Mouse (Mus musculus) MEL (cell line): Measurements from ENCODE around the gene Tldc1. TPM values are rescaled to one million over a fixed set of nuclear protein-coding genes. Genes with fewer than 3 reads are reported as not detected.

Experiments used
- DNase-seq: peaks from one replicate; pipeline ENCODE4 v3.0.0; 2011; ENCODE audit warnings: low read depth, low spot score
- H3K27ac ChIP-seq: 2 replicates; pipeline ENCODE4 v1.5.1; 2012; ENCODE audit warnings: low read depth, mild to moderate bottlenecking, control low read depth, low read length, moderate library complexity; ENCODE audit not compliant: control insufficient read depth
- H3K27me3 ChIP-seq, 2 experiments: fragments of 150-350 bp in 1 of 2; sonication (generic) in 1 of 2; 2 replicates each; pipeline ENCODE4 v1.6.1; 2012; ENCODE audit warnings: low read length in 2 of 2, mild to moderate bottlenecking in 2 of 2, improper control_type of control experiment in 1 of 2, moderate library complexity in 1 of 2; ENCODE audit not compliant: insufficient read depth in 2 of 2, control insufficient read depth in 1 of 2
- H3K36me3 ChIP-seq, 2 experiments: 2 replicates each; pipeline ENCODE4 v1.6.1; 2012 to 2014; ENCODE audit warnings: low read length in 2 of 2, improper control_type of control experiment in 1 of 2, inconsistent platforms in 1 of 2, mild to moderate bottlenecking in 1 of 2; ENCODE audit not compliant: insufficient read depth in 2 of 2, control insufficient read depth in 1 of 2
- H3K4me1 ChIP-seq, 2 experiments: fragments of 150-350 bp in 1 of 2; sonication (generic) in 1 of 2; 2 replicates each; pipeline ENCODE4 v1.6.1; 2012; ENCODE audit warnings: low read length in 2 of 2, improper control_type of control experiment in 1 of 2, mild to moderate bottlenecking in 1 of 2; ENCODE audit not compliant: insufficient read depth in 2 of 2, control insufficient read depth in 1 of 2
- H3K4me3 ChIP-seq, 2 experiments: fragments of 150-350 bp in 1 of 2; sonication (generic) in 1 of 2; 2 replicates each; pipeline ENCODE4 v1.5.1; 2012; ENCODE audit warnings: low read depth in 2 of 2, low read length in 2 of 2, mild to moderate bottlenecking in 2 of 2, moderate library complexity in 2 of 2, control low read depth in 1 of 2, improper control_type of control experiment in 1 of 2; ENCODE audit not compliant: control insufficient read depth in 1 of 2, insufficient read depth in 1 of 2
- H3K79me2 ChIP-seq: 2 replicates; pipeline ENCODE4 v1.6.1; 2012; ENCODE audit warnings: mild to moderate bottlenecking, low read length, moderate library complexity; ENCODE audit not compliant: control insufficient read depth, poor library complexity, insufficient read depth
- H3K9ac ChIP-seq: 2 replicates; pipeline ENCODE4 v1.6.1; 2012; ENCODE audit warnings: low read depth, mild to moderate bottlenecking, control low read depth, low read length, moderate library complexity; ENCODE audit not compliant: control insufficient read depth, poor library complexity, severe bottlenecking
- H3K9me3 ChIP-seq: fragments of 150-350 bp; sonication (generic); replicated peaks from 2 replicates; pipeline ENCODE4 v1.6.1; 2012; ENCODE audit warnings: mild to moderate bottlenecking, low read length, improper control_type of control experiment, moderate library complexity; ENCODE audit not compliant: insufficient read depth
- BHLHE40 ChIP-seq: IDR thresholded peaks from 2 replicates; pipeline ENCODE4 v1.6.1; 2012; ENCODE audit warnings: low read depth, mild to moderate bottlenecking, inconsistent platforms, low read length, improper control_type of control experiment, borderline replicate concordance
- CHD1 ChIP-seq: IDR thresholded peaks from 2 replicates; pipeline ENCODE4 v1.6.1; 2012; ENCODE audit warnings: low read depth, mild to moderate bottlenecking, inconsistent platforms, low read length, improper control_type of control experiment
- CHD2 ChIP-seq: IDR thresholded peaks from 2 replicates; pipeline ENCODE4 v1.6.1; 2011; ENCODE audit warnings: low read length, improper control_type of control experiment
- CTCF ChIP-seq, 3 experiments: IDR thresholded peaks in 2 of 3; conservative IDR thresholded peaks in 1 of 3; 2 replicates each; pipeline ENCODE4 v1.5.1; 2011 to 2012; ENCODE audit warnings: low read length in 3 of 3, low read depth in 2 of 3, mild to moderate bottlenecking in 2 of 3, improper control_type of control experiment in 1 of 3, inconsistent platforms in 1 of 3, mixed read lengths in 1 of 3, moderate library complexity in 1 of 3; ENCODE audit not compliant: control insufficient read depth in 1 of 3, insufficient read depth in 1 of 3, poor library complexity in 1 of 3, severe bottlenecking in 1 of 3
- ELF1 ChIP-seq: IDR thresholded peaks from 2 replicates; pipeline ENCODE4 v1.6.1; 2014; ENCODE audit warnings: low read depth, mild to moderate bottlenecking, inconsistent platforms, low read length, improper control_type of control experiment, moderate library complexity
- ETS1 ChIP-seq: IDR thresholded peaks from 2 replicates; pipeline ENCODE4 v1.6.1; 2012; ENCODE audit warnings: low read depth, mild to moderate bottlenecking, inconsistent platforms, low read length, improper control_type of control experiment, moderate library complexity
- GABPA ChIP-seq: IDR thresholded peaks from 2 replicates; pipeline ENCODE4 v1.6.1; 2012; ENCODE audit warnings: low read depth, mild to moderate bottlenecking, inconsistent platforms, low read length, improper control_type of control experiment, moderate library complexity
- GATA1 ChIP-seq: IDR thresholded peaks from 2 replicates; pipeline ENCODE4 v1.6.1; 2011; ENCODE audit warnings: low read depth, low read length, improper control_type of control experiment
- HCFC1 ChIP-seq: IDR thresholded peaks from 2 replicates; pipeline ENCODE4 v1.6.1; 2012; ENCODE audit warnings: low read depth, mild to moderate bottlenecking, inconsistent platforms, low read length, improper control_type of control experiment, moderate library complexity
- JUND ChIP-seq: IDR thresholded peaks from 2 replicates; pipeline ENCODE4 v1.6.1; 2011; ENCODE audit warnings: low read depth, mild to moderate bottlenecking, improper control_type of control experiment, low read length
- KAT2A ChIP-seq: conservative IDR thresholded peaks from 2 replicates; pipeline ENCODE4 v1.6.1; 2012; ENCODE audit warnings: low read depth, low read length, improper control_type of control experiment, inconsistent platforms
- MAFK ChIP-seq: IDR thresholded peaks from 2 replicates; pipeline ENCODE4 v1.6.1; 2011; ENCODE audit warnings: low read depth, mild to moderate bottlenecking, low read length, improper control_type of control experiment, borderline replicate concordance
- MAX ChIP-seq: IDR thresholded peaks from 2 replicates; pipeline ENCODE4 v1.6.1; 2011; ENCODE audit warnings: low read length, improper control_type of control experiment
- MAZ ChIP-seq: IDR thresholded peaks from 2 replicates; pipeline ENCODE4 v1.6.1; 2012; ENCODE audit warnings: low read depth, mild to moderate bottlenecking, inconsistent platforms, low read length, improper control_type of control experiment
- MXI1 ChIP-seq: IDR thresholded peaks from 2 replicates; pipeline ENCODE4 v1.6.1; 2011; ENCODE audit warnings: mild to moderate bottlenecking, low read depth, low read length, improper control_type of control experiment
- MYB ChIP-seq: IDR thresholded peaks from 2 replicates; pipeline ENCODE4 v1.6.1; 2011; ENCODE audit warnings: mild to moderate bottlenecking, low read depth, low read length, improper control_type of control experiment
- MYC ChIP-seq: IDR thresholded peaks from 2 replicates; pipeline ENCODE4 v1.6.1; 2011; ENCODE audit warnings: low read depth, mild to moderate bottlenecking, low read length, improper control_type of control experiment, moderate library complexity
- NELFE ChIP-seq: IDR thresholded peaks from 2 replicates; pipeline ENCODE4 v1.6.1; 2011; ENCODE audit warnings: low read depth, low read length, improper control_type of control experiment
- NRF1 ChIP-seq: IDR thresholded peaks from 2 replicates; pipeline ENCODE4 v1.6.1; 2014; ENCODE audit warnings: low read depth, mild to moderate bottlenecking, inconsistent platforms, low read length, improper control_type of control experiment, moderate library complexity; ENCODE audit not compliant: poor library complexity, insufficient read depth, severe bottlenecking
- POLR2A ChIP-seq, 2 experiments: IDR thresholded peaks; 2 replicates each; pipeline ENCODE4 v1.6.1; 2011 to 2012; ENCODE audit warnings: low read length in 2 of 2, mild to moderate bottlenecking in 2 of 2, control low read depth in 1 of 2, improper control_type of control experiment in 1 of 2, low read depth in 1 of 2, moderate library complexity in 1 of 2; ENCODE audit not compliant: control insufficient read depth in 1 of 2, insufficient read depth in 1 of 2, poor library complexity in 1 of 2
- POLR2AphosphoS2 ChIP-seq: IDR thresholded peaks from 2 replicates; pipeline ENCODE4 v1.6.1; 2011; ENCODE audit warnings: low read length, improper control_type of control experiment
- RAD21 ChIP-seq: IDR thresholded peaks from 2 replicates; pipeline ENCODE4 v1.6.1; 2011; ENCODE audit warnings: mild to moderate bottlenecking, low read depth, low read length, improper control_type of control experiment
- SIN3A ChIP-seq: IDR thresholded peaks from 2 replicates; pipeline ENCODE4 v1.6.1; 2012; ENCODE audit warnings: low read length, improper control_type of control experiment, inconsistent platforms
- SMC3 ChIP-seq: IDR thresholded peaks from 2 replicates; pipeline ENCODE4 v1.6.1; 2011; ENCODE audit warnings: low read depth, low read length, improper control_type of control experiment
- TAL1 ChIP-seq: IDR thresholded peaks from 2 replicates; pipeline ENCODE4 v1.6.1; 2012; ENCODE audit warnings: mild to moderate bottlenecking, inconsistent platforms, low read length, moderate library complexity, mixed read lengths
- TBP ChIP-seq: IDR thresholded peaks from 2 replicates; pipeline ENCODE4 v1.8.0; 2011; ENCODE audit warnings: low read depth, low read length, improper control_type of control experiment
- TCF12 ChIP-seq: IDR thresholded peaks from 2 replicates; pipeline ENCODE4 v1.6.1; 2014; ENCODE audit warnings: low read depth, mild to moderate bottlenecking, inconsistent platforms, low read length, improper control_type of control experiment, moderate library complexity
- UBTF ChIP-seq: IDR thresholded peaks from 2 replicates; pipeline ENCODE4 v1.6.1; 2012; ENCODE audit warnings: low read depth, mild to moderate bottlenecking, inconsistent platforms, low read length, improper control_type of control experiment, moderate library complexity, borderline replicate concordance; ENCODE audit not compliant: insufficient read depth
- USF1 ChIP-seq: IDR thresholded peaks from 2 replicates; pipeline ENCODE4 v1.6.1; 2014; ENCODE audit warnings: low read depth, mild to moderate bottlenecking, inconsistent platforms, low read length, improper control_type of control experiment, moderate library complexity
- USF2 ChIP-seq, 2 experiments: IDR thresholded peaks; 2 replicates each; pipeline ENCODE4 v1.6.1; 2011 to 2012; ENCODE audit warnings: improper control_type of control experiment in 2 of 2, low read length in 2 of 2, borderline replicate concordance in 1 of 2, inconsistent platforms in 1 of 2, low read depth in 1 of 2, mild to moderate bottlenecking in 1 of 2; ENCODE audit not compliant: insufficient read depth in 1 of 2
- ZC3H11A ChIP-seq: IDR thresholded peaks from 2 replicates; pipeline ENCODE4 v1.6.1; 2012; ENCODE audit warnings: low read depth, mild to moderate bottlenecking, inconsistent platforms, low read length, improper control_type of control experiment
- ZKSCAN1 ChIP-seq: IDR thresholded peaks from 2 replicates; pipeline ENCODE4 v1.6.1; 2012; ENCODE audit warnings: low read depth, mild to moderate bottlenecking, inconsistent platforms, low read length, improper control_type of control experiment, moderate library complexity
- ZNF384 ChIP-seq: IDR thresholded peaks from 2 replicates; pipeline ENCODE4 v1.6.1; 2012; ENCODE audit warnings: low read depth, mild to moderate bottlenecking, inconsistent platforms, low read length, improper control_type of control experiment
- polyA plus RNA-seq, 2 experiments: library from polyadenylated mRNA; stranded (reverse) in 1 of 2; unstranded in 1 of 2; fragments of >175 nt in 1 of 2; fragments of >200 nt in 1 of 2; gene quantifications; 2 replicates each; pipeline versions ENCODE4 v1.2.1 to v1.2.4; 2012; ENCODE audit warnings: low replicate concordance in 2 of 2, low read depth in 1 of 2; ENCODE audit not compliant: insufficient read length in 2 of 2, insufficient read depth in 1 of 2, missing spikeins in 1 of 2
- total RNA-seq: library from RNA; depleted of rRNA; stranded (reverse); fragments of 300-350 nt; gene quantifications from 2 replicates; pipeline ENCODE4 v1.2.3, GENCODE M21; 2012

Tldc1 gene
- total and polyA plus RNA-seq, 3 experiments: 16.1 to 16.4 TPM; not detected in 1

- TF ChIP-seq ZKSCAN1: no peak
- no peak for TF ChIP-seq USF2 (IDR thresholded peaks at IDR 0.05; ENCODE audit: borderline replicate concordance in 1 of 2, insufficient read depth in 1 of 2, low read depth in 1 of 2, low read length in 2 of 2)
- no peak for TF ChIP-seq MYB
Measured at GRCm38 (mm10) chr8:119737093-119737900, 40.9 kb downstream of the Tldc1 start (continued).

- Histone ChIP-seq H3K79me2 (no peaks in the 10 kb centered on the region), H3K4me1 (peaks cover 3 to 20% of the 10 kb centered on the region in 2 experiments), H3K9me3 (no peaks in the 10 kb centered on the region), H3K27ac (peak overlapping the region; percentile 66), H3K4me3 (peak overlapping the region; percentile 72 to 78), H3K36me3 (peaks cover 0 to 7% of the 10 kb centered on the region in 2 experiments; a peak in 2 of 4 replicates), H3K27me3 (no peaks in the 10 kb centered on the region), H3K9ac (peak overlapping the region; percentile 68)
- peak; percentile 92 for DNase-seq
- TF ChIP-seq TBP (0 out of 2 replicates have a peak, but pooled peaks have one; percentile 52), ETS1 (peak; percentile 43; the same call in 1 of the 2 replicates), POLR2AphosphoS2 (peak; percentile 71; the same call in 1 of the 2 replicates), RAD21 (no peak), SMC3 (no peak), ZC3H11A (no peak), BHLHE40 (no peak), TAL1 (no peak), KAT2A (no peak), USF1 (0 out of 2 replicates have a peak, but pooled peaks have one; percentile 8), MAX (peak; percentile 76), MYC (peak; percentile 93), USF2 (IDR thresholded peaks at IDR 0.05; ENCODE audit: borderline replicate concordance in 1 of 2, insufficient read depth in 1 of 2, low read depth in 1 of 2, low read length in 2 of 2) (no peak), CHD1 (no peak; the same call in 1 of the 2 replicates), ELF1 (0 out of 2 replicates have a peak, but pooled peaks have one; percentile 26), HCFC1 (peak; percentile 74; the same call in 1 of the 2 replicates), CHD2 (no peak), MAFK (no peak), NELFE (peak; percentile 87), SIN3A (peak; percentile 80), CTCF (IDR thresholded peaks at IDR 0.05 in 2 of 3, conservative IDR thresholded peaks at IDR 0.05 in 1 of 3; ENCODE audit: control insufficient read depth in 1 of 3, insufficient read depth in 1 of 3, low read depth in 2 of 3, low read length in 3 of 3, poor library complexity in 1 of 3, severe bottlenecking in 1 of 3) (no peak), POLR2A (IDR thresholded peaks at IDR 0.05; ENCODE audit: control insufficient read depth in 1 of 2, insufficient read depth in 1 of 2, low read depth in 1 of 2, low read length in 2 of 2, poor library complexity in 1 of 2) (peak in 1 of 2 experiments; percentile 93; a peak in 2 of 4 replicates), JUND (no peak), UBTF (no peak), MAZ (no peak), NRF1 (no peak), TCF12 (no peak), GATA1 (no peak), ZNF384 (no peak), GABPA (no peak), MXI1 (peak; percentile 69; the same call in 1 of the 2 replicates)
Measured at GRCm38 (mm10) chr8:119736348-119736917, 41.8 kb downstream of the Tldc1 start.
